Mouse (Mus musculus) cerebellum, adult 2 months (tissue): ENCODE measurements around the gene Metrnl.

ENCODE experiments used
- CTCF ChIP-seq: fragments of 200-500 bp; IDR thresholded peaks from 2 replicates; pipeline ENCODE4 v1.5.1; 2011; ENCODE audit warnings: low read depth, mild to moderate bottlenecking, control low read depth, low read length, moderate library complexity, borderline replicate concordance; ENCODE audit not compliant: insufficient read depth
- POLR2A ChIP-seq: fragments of 200-500 bp; IDR thresholded peaks from 2 replicates; pipeline ENCODE4 v1.6.1; 2011; ENCODE audit warnings: low read length, control low read depth, borderline replicate concordance; ENCODE audit not compliant: insufficient read depth

DNA sequence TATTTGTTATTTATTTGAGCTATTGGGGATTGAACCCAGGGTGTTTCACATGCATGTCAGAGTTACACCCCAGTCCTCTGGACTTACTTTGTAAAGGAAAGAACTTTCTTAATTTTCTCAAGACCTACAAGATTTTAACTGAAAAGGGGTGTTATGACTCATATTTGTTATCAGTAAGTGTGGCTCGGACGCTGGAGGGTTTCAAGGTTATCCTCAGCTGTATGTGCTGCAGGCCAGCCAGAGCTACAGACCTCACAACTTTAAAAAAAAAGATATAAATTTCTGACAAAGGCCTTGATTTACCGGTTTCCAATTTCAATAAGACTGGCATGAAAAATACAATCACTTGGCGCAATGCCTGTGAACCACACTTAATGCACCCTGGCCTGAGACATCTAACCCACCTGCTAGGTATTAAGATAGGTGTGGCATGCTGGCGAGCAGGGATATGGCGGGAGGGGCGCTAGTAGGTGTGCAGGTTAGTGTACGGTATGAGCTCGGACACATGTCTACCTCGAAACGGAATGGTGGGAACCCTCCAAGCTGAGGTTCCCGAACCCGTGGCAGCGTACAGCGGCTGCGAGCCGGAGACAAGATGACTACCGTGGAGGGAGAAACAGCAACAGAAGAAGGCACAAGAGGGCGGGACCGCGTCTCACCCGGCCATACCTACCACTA, 28.9 kb upstream of the Metrnl start:
- TF ChIP-seq CTCF (no peak), POLR2A (no peak)
